Mouse (Mus musculus) gastrocnemius, postnatal 36 days (tissue): ENCODE measurements around the gene Hdac9. TPM values are rescaled to one million over a fixed set of nuclear protein-coding genes. Genes with fewer than 3 reads are reported as not detected.

Source experiments
- DNase-seq, 2 experiments: peaks; one replicate each; pipeline ENCODE4 v3.0.0; 2022
- intact Hi-C: fragments of 180-260 bp; cut with DNase I; formaldehyde crosslinking; loops from one replicate; pipeline ENCODE4 v1.15.1; 2025
- long read RNA-seq, 2 experiments: library from polyadenylated mRNA; stranded (forward); transcript quantifications; one replicate each; pipeline ENCODE4 v2.0.0; 2021
- total RNA-seq, 2 experiments: library from RNA; stranded (reverse); gene quantifications; 2 replicates each; pipeline ENCODE4 v1.2.3; 2021

The Hdac9 gene
- total RNA-seq = 1 to 10 TPM; 2.7 to 5.8 TPM
- long read RNA-seq, experiment 1, partial matches to known transcripts = 0 of 1 reads
- long read RNA-seq, experiment 1, other reads (novel, unspliced or antisense) = 1 of 1 reads
- long read RNA-seq, experiment 2, partial matches to known transcripts = 0 of 2 reads
- long read RNA-seq, experiment 2, other reads (novel, unspliced or antisense) = 2 of 2 reads

DNA sequence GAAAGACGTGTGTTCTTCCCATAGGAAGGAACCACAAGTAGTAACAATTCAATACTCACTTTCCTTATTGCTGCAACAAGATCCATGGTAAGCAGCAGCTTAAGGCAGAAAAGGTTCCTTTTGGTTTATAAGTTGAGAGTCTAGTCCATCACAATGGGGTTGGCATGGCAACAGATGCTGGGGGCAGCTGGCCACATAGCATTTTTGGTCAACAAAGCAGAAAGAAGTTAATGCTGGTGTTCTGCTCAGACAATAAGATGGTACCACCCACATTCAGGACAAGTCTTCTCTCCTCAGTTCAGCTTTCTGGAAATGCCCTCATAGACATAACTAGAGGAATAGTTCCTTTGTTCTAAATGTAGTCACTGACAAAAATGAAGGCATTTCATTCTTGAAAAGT, at the start of gene Hdac9:
Gene Hdac9 (minus strand): TSS at position 101 of the 400 bp plus-strand sequence.
- intact Hi-C loops = no loop called here
- no peak for DNase-seq

DNA sequence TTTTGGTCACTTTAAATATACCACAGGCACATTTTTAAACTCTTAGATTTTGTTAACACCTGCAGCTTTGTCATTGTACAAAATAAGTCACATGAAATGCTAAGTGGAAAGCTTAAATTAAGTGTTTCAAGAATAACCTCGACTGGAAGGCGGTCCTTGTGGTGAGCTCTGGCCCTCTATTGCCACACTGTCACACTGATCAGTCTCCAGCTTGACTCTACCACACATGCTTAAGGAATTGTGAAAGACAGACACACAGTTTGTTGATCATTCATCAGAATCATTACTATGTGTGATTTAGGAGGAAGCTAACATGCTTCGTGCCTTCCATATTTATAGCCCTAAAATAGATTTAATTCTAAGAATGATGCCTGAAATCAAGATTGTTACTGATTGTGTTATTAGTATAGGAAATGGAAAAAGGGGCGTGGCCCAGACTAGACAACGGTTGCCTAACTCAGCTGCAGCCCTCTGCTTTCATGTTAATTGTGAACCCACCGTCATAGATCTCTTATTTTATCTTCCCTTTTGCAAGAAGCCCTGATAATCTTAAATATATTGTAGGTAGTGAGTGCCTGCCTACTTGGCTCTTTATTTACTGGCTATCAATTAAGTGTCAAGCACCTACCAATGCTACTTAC, 32.3 kb upstream of the Hdac9 start:
- DNase-seq = no peak
- intact Hi-C loops = no loop called here

- DNase-seq = no peak
- intact Hi-C loops = no loop called here
Observed at GRCm38 (mm10) chr12:34937918-34938317, 21.0 kb upstream of the Hdac9 start.

GRCm38 (mm10) chr12:34908008-34908407, 8.9 kb downstream of the Hdac9 start:
- intact Hi-C loops = no loop called here
- no peak for DNase-seq

DNA sequence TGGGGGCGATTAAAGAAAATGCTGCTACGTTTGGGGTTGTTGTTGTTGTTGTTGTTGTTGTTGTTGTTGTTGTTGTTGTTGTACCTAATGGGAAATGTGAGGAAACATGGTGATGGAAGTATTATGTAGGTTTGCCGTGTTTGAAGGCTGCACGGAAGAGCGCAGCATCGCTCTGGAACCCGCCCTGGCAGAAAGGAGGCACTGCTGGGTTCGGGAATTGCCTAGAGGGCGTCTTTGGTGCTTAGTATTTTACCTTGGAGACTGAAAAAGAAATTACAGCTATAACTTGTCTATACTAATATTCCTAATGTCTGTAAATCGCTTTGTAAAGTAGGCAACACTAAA, 9.4 kb downstream of the Hdac9 start:
- no peak for DNase-seq
- intact Hi-C loops = no loop called here

GRCm38 (mm10) chr12:34906704-34907505, 10.0 kb downstream of the Hdac9 start:
- intact Hi-C loops = no loop called here
- DNase-seq = no peak

DNA sequence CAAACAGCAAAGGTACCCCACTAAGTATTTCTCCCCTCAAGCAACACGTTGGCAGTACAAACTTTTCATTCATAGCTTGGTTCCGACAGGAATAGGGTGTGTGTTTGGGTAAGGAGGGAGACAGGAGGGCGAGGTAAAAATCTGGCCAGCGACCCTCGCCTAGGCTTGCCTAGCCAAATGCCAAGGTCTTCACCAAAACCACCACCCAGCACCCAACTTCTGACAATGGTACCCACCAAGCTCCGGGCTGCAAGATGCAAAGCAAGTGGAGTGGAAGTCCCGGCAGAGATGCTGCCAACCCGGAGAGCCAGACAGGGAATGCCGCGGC, 10.6 kb downstream of the Hdac9 start:
- intact Hi-C loops = no loop called here
- no peak for DNase-seq

- intact Hi-C loops = no loop called here
- DNase-seq = no peak
Observed at GRCm38 (mm10) chr12:34900241-34900640, 16.7 kb downstream of the Hdac9 start.

- no peak for DNase-seq
- intact Hi-C loops = no loop called here
Observed at GRCm38 (mm10) chr12:34894867-34895266, 22.0 kb downstream of the Hdac9 start.

GRCm38 (mm10) chr12:34888694-34889093, 28.2 kb downstream of the Hdac9 start:
- intact Hi-C loops = no loop called here
- no peak for DNase-seq

DNA sequence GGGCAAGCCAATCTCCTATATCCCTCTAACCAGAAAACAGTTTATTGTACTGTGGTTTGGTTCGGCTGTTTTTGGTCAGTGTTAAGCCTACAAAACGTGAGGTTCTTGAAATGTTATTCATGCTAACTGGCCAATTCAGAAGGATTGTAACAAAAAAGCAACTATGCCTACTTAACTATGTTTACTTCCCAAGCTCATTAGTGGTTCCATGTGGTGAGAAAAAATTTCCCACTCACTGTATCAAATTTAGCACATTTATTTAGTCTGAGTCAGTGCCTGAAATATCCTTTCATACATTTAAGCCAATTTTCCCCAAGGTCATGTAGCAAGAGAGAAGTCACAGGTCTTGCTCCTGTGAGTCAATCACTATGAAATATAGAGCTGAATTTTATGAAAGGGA, 42.0 kb downstream of the Hdac9 start:
- intact Hi-C loops = no loop called here
- DNase-seq = no peak

GRCm38 (mm10) chr12:34871028-34871427, 45.9 kb downstream of the Hdac9 start:
- no peak for DNase-seq
- intact Hi-C loops = no loop called here

GRCm38 (mm10) chr12:34841196-34841595, 75.7 kb downstream of the Hdac9 start:
- intact Hi-C loops = no loop called here
- no peak for DNase-seq

DNA sequence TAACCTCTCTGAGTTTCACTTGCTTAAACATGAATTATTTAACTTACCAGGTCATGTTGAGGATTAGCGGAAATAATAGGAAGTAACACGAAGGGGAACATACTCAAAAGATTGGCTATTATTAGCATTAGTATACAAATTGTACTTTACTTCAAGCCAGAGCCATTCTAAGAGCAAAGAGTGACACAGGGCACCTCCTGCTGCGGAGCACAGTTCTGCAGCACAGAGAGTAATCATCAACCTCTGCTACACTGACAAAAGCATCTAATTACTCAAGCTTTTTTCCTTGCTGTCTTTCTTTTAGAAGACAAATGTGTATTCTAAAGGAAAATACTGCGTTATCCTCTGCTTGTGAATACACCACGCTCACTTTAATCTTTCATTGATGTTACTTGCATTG, 79.6 kb downstream of the Hdac9 start:
- intact Hi-C loops = no loop called here
- no peak for DNase-seq

DNA sequence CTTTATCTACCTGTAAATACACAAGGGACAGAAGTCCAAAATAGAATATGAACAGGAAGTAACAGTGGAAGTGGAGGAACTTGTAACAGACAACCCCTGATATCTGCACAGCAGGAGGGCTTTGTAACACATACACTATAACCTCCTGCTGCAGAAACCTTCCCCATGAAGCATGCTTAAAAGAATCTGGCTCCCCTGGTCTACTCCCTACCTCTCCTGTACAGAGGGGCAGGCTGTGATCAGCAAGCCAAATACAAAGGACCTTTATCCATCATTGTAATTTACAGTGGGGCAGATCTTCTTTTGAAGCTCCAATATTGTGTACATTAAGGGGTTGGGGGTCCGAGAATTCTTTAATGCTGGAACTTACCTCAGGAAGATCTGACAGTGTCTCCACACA, 80.0 kb downstream of the Hdac9 start:
- DNase-seq = no peak
- intact Hi-C loops = no loop called here

DNA sequence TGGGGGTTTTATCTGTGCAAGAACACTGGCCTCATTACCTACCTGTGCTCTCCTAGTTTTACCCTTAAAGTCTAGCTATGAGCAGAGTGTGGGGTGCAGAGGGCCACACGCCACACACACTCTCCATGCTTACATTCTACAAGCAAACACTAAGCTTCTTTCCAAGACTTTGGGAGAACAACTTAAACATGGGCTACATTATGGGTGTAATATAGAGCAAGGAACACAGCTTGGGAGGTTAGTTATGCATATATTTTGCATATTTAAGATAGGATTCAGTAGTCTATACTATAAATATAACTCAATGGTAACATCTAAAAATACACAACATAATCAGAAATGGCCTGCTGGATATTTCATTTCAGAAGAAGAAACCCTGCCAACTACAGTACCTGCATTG, 80.8 kb downstream of the Hdac9 start:
- DNase-seq = no peak
- intact Hi-C loops = no loop called here

GRCm38 (mm10) chr12:34835493-34835892, 81.4 kb downstream of the Hdac9 start:
- intact Hi-C loops = no loop called here
- no peak for DNase-seq

DNA sequence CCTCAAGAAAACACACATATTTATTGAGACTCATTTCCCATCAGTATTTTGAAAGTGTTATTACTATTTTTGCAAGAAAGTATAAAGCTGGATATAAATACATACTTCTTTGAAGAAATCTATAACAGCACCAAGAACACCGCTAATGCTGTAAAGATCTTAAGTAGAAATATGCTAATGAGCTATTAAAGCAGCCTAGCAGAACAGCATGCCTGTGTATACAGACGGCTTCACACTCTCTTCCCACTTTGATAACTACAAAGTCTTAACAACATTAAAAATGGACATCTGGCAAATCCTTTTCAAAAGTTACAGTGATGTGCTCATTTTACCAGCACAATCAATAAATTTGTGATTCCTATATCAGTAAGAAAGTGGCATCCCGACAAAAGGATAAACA, 88.2 kb downstream of the Hdac9 start:
- DNase-seq = no peak
- intact Hi-C loops = no loop called here

DNA sequence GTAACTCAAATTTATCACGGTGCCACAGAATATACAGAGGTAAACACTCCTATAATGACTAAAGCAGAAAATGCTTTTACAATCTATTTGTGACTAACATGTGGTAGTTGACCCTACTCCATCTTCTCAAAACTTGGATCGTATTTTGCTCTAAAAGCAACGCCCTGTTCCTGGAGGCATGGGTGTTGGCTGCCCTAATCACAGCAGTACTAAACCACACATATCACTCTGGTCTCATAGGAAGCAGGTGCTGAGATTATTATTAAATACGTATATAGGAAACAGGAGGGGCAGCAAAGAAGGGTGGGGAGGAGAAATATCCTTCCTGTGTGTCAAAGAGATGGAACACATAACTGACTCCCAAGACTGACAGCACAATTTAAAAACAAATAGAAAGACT, 90.0 kb downstream of the Hdac9 start:
- DNase-seq = no peak
- intact Hi-C loops = no loop called here

GRCm38 (mm10) chr12:34820229-34820628, 96.7 kb downstream of the Hdac9 start:
- no peak for DNase-seq
- intact Hi-C loops = no loop called here

GRCm38 (mm10) chr12:34811673-34812613, 105.0 kb downstream of the Hdac9 start:
- intact Hi-C loops = no loop called here

More at GRCm38 (mm10) chr12:34811673-34812613, 105.0 kb downstream of the Hdac9 start:
- DNase-seq = no peak
